Mouse (Mus musculus): Measurements from ENCODE around the gene Khnyn.

Khnyn gene

GRCm38 (mm10) chr14:55873242-55873713, 11.5 kb upstream of the Khnyn start:
- DNase-seq (ENCODE audit: low spot score in 2 of 2): no peak

- peak; percentile 55 to 65 for DNase-seq (ENCODE audit: low spot score in 2 of 2)
Measured at GRCm38 (mm10) chr14:55873714-55874683, 10.7 kb upstream of the Khnyn start.

GRCm38 (mm10) chr14:55877469-55878315, 7.1 kb upstream of the Khnyn start:
- DNase-seq (ENCODE audit: low spot score in 2 of 2): no peak

- DNase-seq (ENCODE audit: low spot score in 2 of 2): no peak
Measured at GRCm38 (mm10) chr14:55878316-55878940, 6.3 kb upstream of the Khnyn start.

- peak; percentile 51 to 52 for DNase-seq (ENCODE audit: low spot score in 2 of 2)
Measured at GRCm38 (mm10) chr14:55879623-55880022, 5.1 kb upstream of the Khnyn start.

GRCm38 (mm10) chr14:55880982-55881381, 3.8 kb upstream of the Khnyn start:
- no peak for DNase-seq (ENCODE audit: low spot score in 2 of 2)

- peak; percentile 41 to 48 for DNase-seq (ENCODE audit: low spot score in 2 of 2)
Measured at GRCm38 (mm10) chr14:55882171-55882641, 2.5 kb upstream of the Khnyn start.

- DNase-seq (ENCODE audit: low spot score in 2 of 2): no peak
Measured at GRCm38 (mm10) chr14:55883149-55883661, 1.5 kb upstream of the Khnyn start.

- DNase-seq (ENCODE audit: low spot score in 2 of 2): no peak
Measured at GRCm38 (mm10) chr14:55883663-55884062, 1.1 kb upstream of the Khnyn start.

- peak in 1 of 2 experiments; percentile 33 for DNase-seq (ENCODE audit: low spot score in 2 of 2)
Measured at GRCm38 (mm10) chr14:55884166-55884565, 581 bp upstream of the Khnyn start, which contains the start of gene Cbln3. Cbln3 (minus strand) TSS chr14:55884392.

GRCm38 (mm10) chr14:55885114-55885790, 505 bp downstream of the Khnyn start:
- no peak for DNase-seq (ENCODE audit: low spot score in 2 of 2)

- DNase-seq (ENCODE audit: low spot score in 2 of 2): peak; percentile 41 to 50
Measured at GRCm38 (mm10) chr14:55885791-55886271, 1.1 kb downstream of the Khnyn start.

GRCm38 (mm10) chr14:55886571-55887382, 2.0 kb downstream of the Khnyn start:
- DNase-seq (ENCODE audit: low spot score in 2 of 2): no peak

GRCm38 (mm10) chr14:55897671-55898070, 12.9 kb downstream of the Khnyn start:
- no peak for DNase-seq (ENCODE audit: low spot score in 2 of 2)

- no peak for DNase-seq (ENCODE audit: low spot score in 2 of 2)
Measured at GRCm38 (mm10) chr14:55898947-55899346, 14.2 kb downstream of the Khnyn start.

- peak; percentile 64 to 77 for DNase-seq (ENCODE audit: low spot score in 2 of 2)
Measured at GRCm38 (mm10) chr14:55899701-55900413, 15.1 kb downstream of the Khnyn start, which contains the start of gene Sdr39u1. Sdr39u1 (minus strand) TSS chr14:55900293.

- no peak for DNase-seq (ENCODE audit: low spot score in 2 of 2)
Measured at GRCm38 (mm10) chr14:55900414-55900755, 15.6 kb downstream of the Khnyn start.

GRCm38 (mm10) chr14:55905518-55905917, 20.8 kb downstream of the Khnyn start:
- DNase-seq (ENCODE audit: low spot score in 2 of 2): no peak

GRCm38 (mm10) chr14:55913406-55913805, 28.7 kb downstream of the Khnyn start:
- DNase-seq (ENCODE audit: low spot score in 2 of 2): no peak

All from urinary bladder, adult 18-20 months (tissue).